Mouse (Mus musculus) forebrain, embryonic 12.5 days (tissue): ENCODE results near the gene Akt2. TPM values are rescaled to one million over a fixed set of nuclear protein-coding genes. Genes with fewer than 3 reads are reported as not detected.

Source experiments
- ATAC-seq: fragments of 200-750 bp; cut with Nextera tagmentation; 2 replicates; pipeline ENCODE4 v1.8.0; 2017; ENCODE audit warnings: moderate TSS enrichment; ENCODE audit not compliant: low FRiP score
- H3K27ac ChIP-seq: fragments of 300-500 bp; sonication (generic); 2 replicates; pipeline ENCODE4 v1.5.1; 2016; ENCODE audit warnings: mild to moderate bottlenecking
- H3K27me3 ChIP-seq: fragments of 300-500 bp; sonication (generic); 2 replicates; pipeline ENCODE4 v1.6.1; 2016; ENCODE audit warnings: mild to moderate bottlenecking
- H3K36me3 ChIP-seq: fragments of 300-500 bp; sonication (generic); replicated peaks from 2 replicates; pipeline ENCODE4 v1.6.1; 2016; ENCODE audit warnings: mild to moderate bottlenecking
- H3K4me1 ChIP-seq: fragments of 300-500 bp; sonication (generic); 2 replicates; pipeline ENCODE4 v1.6.1; 2016
- H3K4me2 ChIP-seq: fragments of 300-500 bp; sonication (generic); 2 replicates; pipeline ENCODE4 v1.6.1; 2016; ENCODE audit warnings: mild to moderate bottlenecking, moderate library complexity
- H3K4me3 ChIP-seq: fragments of 300-500 bp; sonication (generic); replicated peaks from 2 replicates; pipeline ENCODE4 v1.5.1; 2016; ENCODE audit warnings: mild to moderate bottlenecking
- H3K9ac ChIP-seq: fragments of 300-500 bp; sonication (generic); 2 replicates; pipeline ENCODE4 v1.6.1; 2016; ENCODE audit warnings: mild to moderate bottlenecking
- H3K9me3 ChIP-seq: fragments of 300-500 bp; sonication (generic); 2 replicates; pipeline ENCODE4 v1.6.1; 2016
- WGBS: fragments of 180-500 bp; shearing (Covaris S2); methylation state at CpG from one replicate; pipeline ENCODE4 v1.1.7; 2016; 5-methylcytosine and 5-hydroxymethylcytosine counted together
- polyA plus RNA-seq: library from polyadenylated mRNA; unstranded; fragments of >200 nt; fragmentation: Nextera tagmentation; extraction: Ambion mirVana; gene quantifications from 2 replicates; pipeline ENCODE4 v1.2.1, GENCODE M21; 2016

The Akt2 gene
- polyA plus RNA-seq, 1 experiment from 2014 or later: 84.6 TPM

DNA sequence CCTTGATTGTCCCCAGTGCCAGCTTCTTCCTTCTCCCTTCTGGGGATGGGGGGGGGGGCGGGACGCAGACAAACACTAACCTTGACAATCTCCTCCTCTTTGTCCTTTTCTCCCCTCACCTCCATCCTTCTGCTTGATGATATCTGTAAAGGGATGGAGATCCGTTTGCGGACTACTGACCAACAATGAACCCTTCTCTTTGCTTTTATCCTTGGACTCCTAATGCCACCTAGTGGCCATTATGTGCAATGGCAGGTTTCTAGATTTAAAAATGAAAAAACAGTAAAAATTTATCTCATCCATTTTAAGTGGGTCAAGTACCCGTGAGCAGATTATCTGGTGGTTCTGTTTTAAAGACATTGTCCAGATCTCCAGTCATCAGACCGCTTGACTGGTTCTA, 94.3 kb downstream of the Akt2 start:
- H3K9ac ChIP-seq: peak overlapping the region; percentile 42
- no peaks in the 10 kb centered on the region for H3K9me3 ChIP-seq
- no peaks in the 10 kb centered on the region for H3K27me3 ChIP-seq
- H3K4me3 ChIP-seq: peak overlapping the region; percentile 27
- H3K27ac ChIP-seq: no peak overlapping the region
- ATAC-seq: no peak
- no peaks in the 10 kb centered on the region for H3K36me3 ChIP-seq
- WGBS: under 1% methylated on average over 6 of the region's 6 CpGs
- H3K4me1 ChIP-seq: peaks cover 24% of the 10 kb centered on the region
- H3K4me2 ChIP-seq: peak overlapping the region; percentile 50

- no peak overlapping the region for H3K27ac ChIP-seq
- H3K4me3 ChIP-seq: no peak overlapping the region
- H3K4me1 ChIP-seq: peaks cover 25% of the 10 kb centered on the region
- no peak overlapping the region for H3K9ac ChIP-seq
- H3K36me3 ChIP-seq: no peaks in the 10 kb centered on the region
- WGBS: 86% methylated on average over 1 of the region's 1 CpGs
- no peak for ATAC-seq
- no peak overlapping the region for H3K4me2 ChIP-seq
- H3K27me3 ChIP-seq: no peaks in the 10 kb centered on the region
- no peaks in the 10 kb centered on the region for H3K9me3 ChIP-seq
Measured at GRCm38 (mm10) chr7:27687043-27687442, 95.7 kb downstream of the Akt2 start.

DNA sequence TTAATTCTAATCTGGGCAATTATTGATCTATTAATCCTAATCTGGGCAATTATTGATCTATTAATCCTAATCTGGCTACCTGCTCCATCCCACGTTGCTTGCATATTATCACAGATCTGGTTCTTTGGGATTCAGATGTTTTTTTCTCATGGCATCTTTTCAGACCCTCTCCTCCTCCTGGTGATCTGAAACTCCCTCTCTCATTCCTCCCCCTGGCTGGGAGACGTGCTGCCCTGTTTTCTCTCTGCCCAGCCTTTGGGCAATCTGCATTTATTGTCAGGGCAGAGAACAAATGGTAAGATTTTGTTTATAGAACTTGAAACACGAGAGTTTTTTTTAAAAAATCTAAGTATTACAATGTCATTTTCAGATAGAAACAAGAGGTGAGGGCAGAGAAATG, 96.5 kb downstream of the Akt2 start:
- H3K27ac ChIP-seq: no peak overlapping the region
- no peaks in the 10 kb centered on the region for H3K27me3 ChIP-seq
- no peaks in the 10 kb centered on the region for H3K36me3 ChIP-seq
- peak overlapping the region; percentile 68; the same call in 1 of the 2 replicates for H3K9ac ChIP-seq
- H3K9me3 ChIP-seq: no peaks in the 10 kb centered on the region
- peak overlapping the region; percentile 44; the same call in 1 of the 2 replicates for H3K4me3 ChIP-seq
- H3K4me2 ChIP-seq: peak overlapping the region; percentile 69
- H3K4me1 ChIP-seq: peaks cover 25% of the 10 kb centered on the region
- ATAC-seq: no peak
- WGBS: 77% methylated on average over 3 of the region's 3 CpGs

GRCm38 (mm10) chr7:27688246-27688788, 97.0 kb downstream of the Akt2 start:
- Histone ChIP-seq H3K4me1 (peaks cover 25% of the 10 kb centered on the region), H3K4me3 (peak overlapping the region; percentile 44), H3K27me3 (no peaks in the 10 kb centered on the region), H3K4me2 (peak overlapping the region; percentile 69), H3K27ac (peak overlapping the region; percentile 87), H3K9me3 (no peaks in the 10 kb centered on the region), H3K36me3 (no peaks in the 10 kb centered on the region), H3K9ac (peak overlapping the region; percentile 68)
- ATAC-seq: no peak
- 40% methylated on average over 14 of the region's 14 CpGs for WGBS

- under 1% methylated on average over 19 of the region's 19 CpGs for WGBS
- H3K27me3 ChIP-seq: no peaks in the 10 kb centered on the region
- peak within 1 kb of the TSS; percentile 69 for H3K4me2 ChIP-seq
- H3K36me3 ChIP-seq: peaks cover 3% of the 10 kb centered on the region; the same call in 1 of the 2 replicates
- peak within 1 kb of the TSS; percentile 44 for H3K4me3 ChIP-seq
- H3K27ac ChIP-seq: peak within 1 kb of the TSS; percentile 87
- H3K9me3 ChIP-seq: no peaks in the 10 kb centered on the region
- peaks cover 25% of the 10 kb centered on the region for H3K4me1 ChIP-seq
- ATAC-seq: peak; percentile 98
- peak within 1 kb of the TSS; percentile 68 for H3K9ac ChIP-seq
Measured at GRCm38 (mm10) chr7:27688815-27689612, 97.7 kb downstream of the Akt2 start, which contains the start of gene Zfp607b. Gene Zfp607b (plus strand): TSS chr7:27689340.

Other genes starting within 250 kb of the Akt2 start
- gene Shkbp1, start 235.5 kb upstream of the Akt2 start, polyA plus RNA-seq: 77.1 and 81.2 TPM in 2 replicates
- 1.5 TPM in 1 of 2 replicates, not detected in the other for gene Gm20479, start 234.1 kb upstream of the Akt2 start, polyA plus RNA-seq
- gene Sptbn4, start 143.9 kb upstream of the Akt2 start, polyA plus RNA-seq: 0.47 and 1.3 TPM in 2 replicates
- gene Blvrb, start 143.6 kb upstream of the Akt2 start, polyA plus RNA-seq: 18.1 and 22.2 TPM in 2 replicates
- 20.0 and 21.9 TPM in 2 replicates for gene Sertad3, start 117.8 kb upstream of the Akt2 start, polyA plus RNA-seq
- gene Sertad1, start 104.6 kb upstream of the Akt2 start, polyA plus RNA-seq: 12.9 and 13.1 TPM in 2 replicates
- 2.9 and 3.5 TPM in 2 replicates for gene Prx, start 92.2 kb upstream of the Akt2 start, polyA plus RNA-seq
- gene Hipk4, start 68.3 kb upstream of the Akt2 start, polyA plus RNA-seq: 0.26 and 0.57 TPM in 2 replicates
- gene Pld3, start 38.3 kb upstream of the Akt2 start, polyA plus RNA-seq: 58.1 and 58.2 TPM in 2 replicates
- gene 2310022A10Rik, start 38.3 kb upstream of the Akt2 start, polyA plus RNA-seq: 38.7 and 39.6 TPM in 2 replicates
- gene Ttc9b, start 62.4 kb downstream of the Akt2 start, polyA plus RNA-seq: 21.4 and 24.8 TPM in 2 replicates
- 15.4 and 16.2 TPM in 2 replicates for gene Map3k10, start 83.0 kb downstream of the Akt2 start, polyA plus RNA-seq
- gene Zfp607b, start 97.8 kb downstream of the Akt2 start, polyA plus RNA-seq: 9.6 and 10.1 TPM in 2 replicates
- gene Zfp60, start 139.8 kb downstream of the Akt2 start, polyA plus RNA-seq: 108 and 118 TPM in 2 replicates
- gene Zfp626, start 215.6 kb downstream of the Akt2 start, polyA plus RNA-seq: 2.7 and 3.2 TPM in 2 replicates
- 11.7 TPM in 2 replicates for gene Zfp59, start 247.1 kb downstream of the Akt2 start, polyA plus RNA-seq